Mouse (Mus musculus) liver, embryonic 14.5 days (tissue): Measurements from ENCODE around the gene Fam210b.

Source experiments
- CTCF ChIP-seq: IDR thresholded peaks from 2 replicates; pipeline ENCODE4 v1.5.1; 2016; ENCODE audit warnings: antibody characterized with exemption, low read depth, control low read depth
- EP300 ChIP-seq: IDR thresholded peaks from 2 replicates; pipeline ENCODE4 v1.6.1; 2016; ENCODE audit warnings: antibody characterized with exemption, low read depth

DNA sequence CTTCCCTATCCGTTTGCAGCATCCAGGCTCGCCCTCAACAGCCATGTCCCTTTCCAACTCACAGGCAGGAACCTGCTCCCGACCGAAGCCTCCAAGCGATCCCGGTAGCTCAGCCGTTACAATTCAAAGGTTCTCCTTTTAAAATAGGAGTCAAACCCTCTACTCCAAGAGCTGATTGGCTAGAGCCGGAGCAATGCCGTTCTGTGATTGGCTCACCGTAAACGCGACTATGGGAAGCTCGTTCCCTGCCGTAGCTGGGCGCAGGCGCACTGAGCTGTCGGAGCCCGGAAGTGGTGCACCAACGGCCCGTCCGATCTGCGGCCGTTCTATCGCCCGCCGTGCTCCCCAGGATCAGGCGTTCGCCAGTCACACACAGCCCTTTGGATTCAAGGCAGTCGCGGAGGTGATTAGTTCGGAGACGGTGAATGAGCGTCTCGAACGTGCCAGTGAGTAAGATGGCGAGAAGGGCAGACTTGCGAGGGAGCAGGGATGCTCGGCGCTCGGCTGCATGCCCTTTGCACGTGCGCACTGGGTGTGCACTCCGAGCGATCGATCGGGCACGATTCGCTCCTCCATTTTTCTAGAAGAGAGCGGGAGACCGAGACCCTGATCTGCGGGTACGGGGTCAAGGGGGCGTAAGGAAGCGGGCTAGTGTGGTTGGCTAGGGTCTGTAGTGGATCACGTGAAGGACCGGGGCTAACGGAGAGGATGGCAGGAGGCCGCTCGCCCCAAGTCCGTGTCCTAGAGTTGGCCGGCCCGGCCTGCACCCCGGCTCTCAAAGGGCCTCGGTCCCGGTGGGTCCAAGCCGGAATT, 25.3 kb downstream of the Fam210b start, which contains the start of the genes Aurka and Cstf1:
- TF ChIP-seq EP300 (peak; percentile 42), CTCF (no peak)
